Mouse (Mus musculus) kidney, postnatal 0 days (tissue): Measurements from ENCODE around the gene Pla2g4a. TPM values are rescaled to one million over a fixed set of nuclear protein-coding genes. Genes with fewer than 3 reads are reported as not detected.
A peak's percentile ranks its signal among the peaks of the same experiment; 100 is the strongest.

Experiments
- ATAC-seq: fragments of 200-750 bp; cut with Nextera tagmentation; replicated peaks from 2 replicates; pipeline ENCODE4 v1.8.0; 2017; ENCODE audit warnings: low read depth, moderate number of reproducible peaks, moderate TSS enrichment, moderate library complexity; ENCODE audit not compliant: low FRiP score
- DNase-seq: peaks from one replicate; pipeline ENCODE4 v3.0.0-alpha.2; 2016; ENCODE audit warnings: low spot score
- H3K27ac ChIP-seq: fragments of 300-500 bp; sonication (generic); 2 replicates; pipeline ENCODE4 v1.5.1; 2014; ENCODE audit warnings: mild to moderate bottlenecking
- H3K27me3 ChIP-seq: fragments of 300-500 bp; sonication (generic); 2 replicates; pipeline ENCODE4 v1.6.1; 2014; ENCODE audit warnings: low read length, mixed read lengths; ENCODE audit not compliant: insufficient read depth
- H3K36me3 ChIP-seq: fragments of 300-500 bp; sonication (generic); 2 replicates; pipeline ENCODE4 v1.6.1; 2014; ENCODE audit warnings: low read length, mixed read lengths; ENCODE audit not compliant: insufficient read depth
- H3K4me1 ChIP-seq: fragments of 300-500 bp; sonication (generic); replicated peaks from 2 replicates; pipeline ENCODE4 v1.6.1; 2014; ENCODE audit warnings: antibody characterized with exemption, low read length, mixed read lengths; ENCODE audit not compliant: insufficient read depth
- H3K4me2 ChIP-seq: fragments of 300-500 bp; sonication (generic); 2 replicates; pipeline ENCODE4 v1.6.1; 2014; ENCODE audit warnings: mild to moderate bottlenecking, low read length, moderate library complexity, mixed read lengths
- H3K4me3 ChIP-seq: fragments of 300-500 bp; sonication (generic); replicated peaks from 2 replicates; pipeline ENCODE4 v1.5.1; 2014; ENCODE audit warnings: low read depth, low read length
- H3K9ac ChIP-seq: fragments of 300-500 bp; sonication (generic); 2 replicates; pipeline ENCODE4 v1.6.1; 2014; ENCODE audit warnings: low read depth, low read length
- H3K9me3 ChIP-seq: fragments of 300-500 bp; sonication (generic); replicated peaks from 2 replicates; pipeline ENCODE4 v1.6.1; 2016; ENCODE audit warnings: low read length, inconsistent platforms, mixed read lengths
- CTCF ChIP-seq: IDR thresholded peaks from 2 replicates; pipeline ENCODE4 v1.5.1; 2016; ENCODE audit warnings: antibody characterized with exemption, low read depth, mild to moderate bottlenecking, moderate library complexity
- whole genome bisulfite sequencing: fragments of 180-500 bp; shearing (Covaris S2); extraction: QIAGEN DNeasy Blood & Tissue Kit; methylation state at CpG from one replicate; pipeline ENCODE4 v1.1.7; 2014; 5-methylcytosine and 5-hydroxymethylcytosine counted together
- polyA plus RNA-seq: library from polyadenylated mRNA; unstranded; fragments of >200 nt; fragmentation: Nextera tagmentation; extraction: Ambion mirVana; gene quantifications from 2 replicates; pipeline ENCODE4 v1.2.1, GENCODE M21; 2015

Gene Pla2g4a
- polyA plus RNA-seq, 1 experiment from 2014 or later: 58.0 TPM

DNA sequence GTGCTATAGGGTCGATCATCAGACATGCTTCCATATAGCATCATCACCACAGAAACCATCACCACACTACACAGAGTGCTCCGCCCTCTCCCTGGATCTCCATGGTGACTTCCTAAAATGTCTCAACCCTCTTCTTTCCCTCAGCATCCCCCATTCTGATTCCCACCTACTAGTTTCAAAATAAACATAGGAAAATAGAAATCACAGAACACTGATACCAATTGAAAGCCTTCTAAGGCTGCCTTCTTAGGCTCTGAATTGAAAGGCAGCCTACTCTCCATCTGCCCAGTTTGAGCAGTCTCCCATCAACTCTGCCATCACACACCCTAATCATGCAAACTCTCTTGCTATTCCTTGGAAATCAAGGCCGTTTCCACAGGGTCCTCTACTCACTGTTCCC lies 94.9 kb downstream of the Pla2g4a start:
- peaks cover 4% of the 10 kb centered on the region; the same call in 1 of the 2 replicates for H3K4me1 ChIP-seq
- no peak for ATAC-seq

DNA sequence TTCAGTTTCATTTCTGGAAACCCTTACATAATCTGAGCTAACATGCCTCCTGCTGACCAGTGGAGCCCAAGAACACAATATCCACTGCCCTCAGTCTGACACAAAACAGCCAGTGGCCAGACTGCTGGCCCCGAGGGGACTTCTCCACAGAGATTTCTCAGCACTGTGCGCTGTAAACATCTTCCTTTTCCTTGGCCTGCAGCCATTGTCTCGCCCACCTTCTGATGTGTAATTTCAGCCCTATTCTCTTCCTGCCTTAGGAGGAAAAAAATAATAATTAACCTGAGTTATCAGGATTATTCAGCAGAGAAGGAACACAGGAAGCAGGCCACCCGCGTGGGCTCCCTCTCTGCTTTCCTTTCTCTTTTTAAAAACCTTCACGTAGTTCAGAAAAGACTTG lies 98.3 kb downstream of the Pla2g4a start:
- WGBS: 23% methylated on average over 6 of the region's 6 CpGs
- H3K4me2 ChIP-seq: no peak overlapping the region

More for the DNA sequence above, 94.9 kb downstream of the Pla2g4a start:
- H3K36me3 ChIP-seq: no peaks in the 10 kb centered on the region
- H3K4me3 ChIP-seq: no peak overlapping the region
- H3K27ac ChIP-seq: no peak overlapping the region
- H3K9ac ChIP-seq: no peak overlapping the region
- no peaks in the 10 kb centered on the region for H3K9me3 ChIP-seq
- no peak overlapping the region for H3K4me2 ChIP-seq
- no peak for TF ChIP-seq CTCF
- WGBS: 93% methylated on average over 3 of the region's 3 CpGs
- no peak for DNase-seq
- no peaks in the 10 kb centered on the region for H3K27me3 ChIP-seq

DNA sequence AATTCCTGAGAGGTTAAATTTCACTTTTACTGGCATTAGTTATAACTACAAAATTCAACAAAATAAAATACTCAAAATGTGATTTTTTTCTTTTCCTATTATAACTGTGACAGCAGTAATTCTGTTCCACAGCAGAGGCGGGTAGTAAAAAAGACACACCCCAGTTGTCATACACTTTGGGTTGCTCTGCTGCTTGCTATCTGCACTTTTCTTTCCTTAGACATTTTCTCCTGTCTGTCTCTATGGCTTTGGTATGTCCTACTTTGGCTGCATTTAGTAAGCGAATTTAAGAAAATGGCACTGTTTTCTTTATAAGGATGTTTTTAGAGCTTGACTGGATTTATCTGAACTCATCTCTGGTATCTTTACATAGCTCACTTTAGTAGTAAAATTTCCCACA lies 98.9 kb downstream of the Pla2g4a start:
- no peak overlapping the region for H3K27ac ChIP-seq

More for the DNA sequence above, 98.3 kb downstream of the Pla2g4a start:
- Histone ChIP-seq H3K4me1 (peaks cover 4% of the 10 kb centered on the region; the same call in 1 of the 2 replicates), H3K36me3 (no peaks in the 10 kb centered on the region), H3K27ac (peak overlapping the region; percentile 25; the same call in 1 of the 2 replicates), H3K4me3 (no peak overlapping the region), H3K27me3 (no peaks in the 10 kb centered on the region), H3K9me3 (no peaks in the 10 kb centered on the region), H3K9ac (no peak overlapping the region)
- DNase-seq (peak; percentile 16), ATAC-seq (no peak)
- no peak for TF ChIP-seq CTCF

GRCm38 (mm10) chr1:149861543-149861942 lies 99.5 kb downstream of the Pla2g4a start:
- no peaks in the 10 kb centered on the region for H3K27me3 ChIP-seq
- ATAC-seq: no peak
- 84% methylated on average over 2 of the region's 2 CpGs for WGBS

More for the DNA sequence above, 98.9 kb downstream of the Pla2g4a start:
- TF ChIP-seq CTCF: no peak
- no peak for ATAC-seq
- Histone ChIP-seq H3K9ac (no peak overlapping the region), H3K27me3 (no peaks in the 10 kb centered on the region), H3K4me2 (no peak overlapping the region), H3K4me1 (peaks cover 4% of the 10 kb centered on the region; the same call in 1 of the 2 replicates), H3K4me3 (no peak overlapping the region), H3K9me3 (no peaks in the 10 kb centered on the region), H3K36me3 (no peaks in the 10 kb centered on the region)
- WGBS: 74% methylated on average over 2 of the region's 2 CpGs
- DNase-seq: no peak

GRCm38 (mm10) chr1:149858734-149859133 lies 102.4 kb downstream of the Pla2g4a start:
- Histone ChIP-seq H3K9me3 (no peaks in the 10 kb centered on the region), H3K4me1 (peaks cover 4% of the 10 kb centered on the region; the same call in 1 of the 2 replicates), H3K36me3 (no peaks in the 10 kb centered on the region), H3K27ac (no peak overlapping the region), H3K9ac (no peak overlapping the region), H3K4me3 (no peak overlapping the region), H3K27me3 (no peaks in the 10 kb centered on the region), H3K4me2 (no peak overlapping the region)
- no peak for DNase-seq
- 79% methylated on average over 5 of the region's 5 CpGs for whole genome bisulfite sequencing
- TF ChIP-seq CTCF: peak; percentile 44
- no peak for ATAC-seq

More at GRCm38 (mm10) chr1:149861543-149861942, 99.5 kb downstream of the Pla2g4a start:
- Histone ChIP-seq H3K9me3 (no peaks in the 10 kb centered on the region), H3K4me1 (peaks cover 4% of the 10 kb centered on the region; the same call in 1 of the 2 replicates), H3K4me2 (no peak overlapping the region), H3K36me3 (no peaks in the 10 kb centered on the region), H3K4me3 (no peak overlapping the region), H3K9ac (no peak overlapping the region), H3K27ac (no peak overlapping the region)
- DNase-seq: no peak
- TF ChIP-seq CTCF: no peak

DNA sequence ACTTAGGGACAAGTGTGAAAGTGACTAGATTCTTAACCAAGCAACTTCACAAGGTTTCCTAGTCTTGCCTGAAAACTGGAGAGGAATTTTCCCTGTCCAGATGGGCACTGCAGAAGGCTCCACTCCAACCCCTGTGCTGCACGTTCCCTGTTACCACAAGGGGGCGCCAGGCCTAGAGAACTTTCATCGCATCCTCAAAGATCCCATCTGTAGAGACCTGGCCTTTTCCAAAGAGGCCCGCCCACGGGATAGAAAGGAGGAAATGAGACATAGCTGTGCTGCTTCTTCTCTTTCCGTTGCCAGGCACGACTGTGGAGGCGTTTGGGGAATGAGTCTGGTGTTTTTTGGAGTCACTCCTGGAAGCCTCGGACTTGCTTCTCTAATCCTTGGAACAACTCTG lies 104.4 kb downstream of the Pla2g4a start:
- Histone ChIP-seq H3K9me3 (no peaks in the 10 kb centered on the region), H3K27me3 (no peaks in the 10 kb centered on the region), H3K4me3 (no peak overlapping the region), H3K4me2 (no peak overlapping the region), H3K36me3 (0 out of 2 replicates have a peak, but pooled peaks cover 2% of the 10 kb centered on the region), H3K27ac (no peak overlapping the region), H3K9ac (no peak overlapping the region), H3K4me1 (no peaks in the 10 kb centered on the region)
- WGBS: 39% methylated on average over 9 of the region's 9 CpGs
- ATAC-seq: peak; percentile 67; the same call in 1 of the 2 replicates
- peak; percentile 77 for TF ChIP-seq CTCF
- DNase-seq: peak; percentile 68

DNA sequence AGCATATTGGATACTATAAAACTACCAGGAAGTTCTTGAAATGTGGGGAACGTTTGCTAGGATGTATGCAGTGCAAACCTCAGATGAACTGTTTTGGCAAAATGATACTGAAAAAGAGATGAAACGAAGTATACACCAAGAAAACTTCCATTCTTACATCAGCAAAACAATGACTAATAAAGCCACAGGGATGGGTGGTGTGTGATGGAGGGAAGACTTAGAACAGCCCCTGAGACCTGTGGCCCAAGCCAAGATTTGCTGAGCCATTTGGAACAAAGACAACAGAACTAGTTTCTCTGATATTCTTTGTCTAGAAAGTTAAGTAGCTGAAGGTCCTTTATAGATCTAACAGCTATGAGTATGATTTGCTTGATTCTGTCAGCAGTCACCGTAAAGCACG lies 105.5 kb downstream of the Pla2g4a start:
- Histone ChIP-seq H3K27ac (no peak overlapping the region), H3K4me3 (no peak overlapping the region), H3K27me3 (no peaks in the 10 kb centered on the region), H3K4me1 (no peaks in the 10 kb centered on the region), H3K9me3 (no peaks in the 10 kb centered on the region), H3K36me3 (0 out of 2 replicates have a peak, but pooled peaks cover 2% of the 10 kb centered on the region), H3K4me2 (no peak overlapping the region), H3K9ac (no peak overlapping the region)
- ATAC-seq: no peak
- DNase-seq: no peak
- no peak for TF ChIP-seq CTCF
- 74% methylated on average over 4 of the region's 4 CpGs for WGBS
